Mouse (Mus musculus) spleen, embryonic (tissue): Measurements from ENCODE around the gene Ephb3.
"Not testable (repeated sequence)": the region's sequence is repeated elsewhere in the genome, so short reads cannot be mapped to it uniquely, and the experiment has no call there.

Source experiments
- CTCF ChIA-PET: fragments of 350-600 bp; sonication (Branson Sonifier 250); formaldehyde crosslinking; loops from one replicate; lab custom pipeline; 2022; lab: Charles Lee

Gene Ephb3

GRCm38 (mm10) chr16:21204367-21205092 lies at the start of gene Ephb3:
Ephb3 (plus strand) TSS chr16:21204755.
- CTCF ChIA-PET: no interaction called here

GRCm38 (mm10) chr16:21156261-21156660 lies 48.3 kb upstream of the Ephb3 start:
- CTCF ChIA-PET: not testable (repeated sequence)

- CTCF ChIA-PET: not testable (repeated sequence)
These were observed 45.3 kb upstream of the Ephb3 start for GRCm38 (mm10) chr16:21159226-21159625.

GRCm38 (mm10) chr16:21163423-21163822 lies 41.1 kb upstream of the Ephb3 start:
- CTCF ChIA-PET: not testable (repeated sequence)

GRCm38 (mm10) chr16:21165343-21166220 lies 39.0 kb upstream of the Ephb3 start:
- CTCF ChIA-PET: not testable (repeated sequence)

- CTCF ChIA-PET: no interaction called here
These were observed 35.8 kb upstream of the Ephb3 start for GRCm38 (mm10) chr16:21168730-21169129.

GRCm38 (mm10) chr16:21175236-21175635 lies 29.3 kb upstream of the Ephb3 start:
- CTCF ChIA-PET: no interaction called here

- CTCF ChIA-PET: no interaction called here
These were observed 22.4 kb upstream of the Ephb3 start for GRCm38 (mm10) chr16:21182108-21182507.

GRCm38 (mm10) chr16:21184697-21185096 lies 19.9 kb upstream of the Ephb3 start:
- CTCF ChIA-PET: no interaction called here

- CTCF ChIA-PET: interaction anchor here (0.7 kb wide), 1 partner anchor 1455 kb away, joined by 4 read pairs; no protein-coding TSS in a partner anchor
These were observed 17.0 kb upstream of the Ephb3 start for GRCm38 (mm10) chr16:21187568-21187967.

GRCm38 (mm10) chr16:21188345-21188744 lies 16.2 kb upstream of the Ephb3 start:
- CTCF ChIA-PET: no interaction called here

GRCm38 (mm10) chr16:21191569-21191968 lies 13.0 kb upstream of the Ephb3 start:
- CTCF ChIA-PET: no interaction called here

GRCm38 (mm10) chr16:21192509-21193354 lies 11.8 kb upstream of the Ephb3 start:
- CTCF ChIA-PET: no interaction called here

- CTCF ChIA-PET: no interaction called here
These were observed 10.4 kb upstream of the Ephb3 start for GRCm38 (mm10) chr16:21194182-21194581.

GRCm38 (mm10) chr16:21195260-21195866 lies 9.2 kb upstream of the Ephb3 start:
- CTCF ChIA-PET: no interaction called here

- CTCF ChIA-PET: no interaction called here
These were observed 8.0 kb upstream of the Ephb3 start for GRCm38 (mm10) chr16:21196576-21196975.

- CTCF ChIA-PET: no interaction called here
These were observed 7.0 kb upstream of the Ephb3 start for GRCm38 (mm10) chr16:21197542-21197941.

GRCm38 (mm10) chr16:21198006-21198405 lies 6.5 kb upstream of the Ephb3 start:
- CTCF ChIA-PET: no interaction called here

GRCm38 (mm10) chr16:21198529-21198928 lies 6.0 kb upstream of the Ephb3 start:
- CTCF ChIA-PET: interaction anchor here (0.6 kb wide), 1 partner anchor 14 kb away, joined by 6 read pairs; no protein-coding TSS in a partner anchor

GRCm38 (mm10) chr16:21199426-21199825 lies 5.1 kb upstream of the Ephb3 start:
- CTCF ChIA-PET: no interaction called here

GRCm38 (mm10) chr16:21202731-21203130 lies 1.8 kb upstream of the Ephb3 start:
- CTCF ChIA-PET: no interaction called here
